Mouse (Mus musculus) ES-E14 (cell line): ENCODE results near the gene Gm9857.

ENCODE experiments used
- CHD2 ChIP-seq: IDR thresholded peaks from 2 replicates; pipeline ENCODE4 v1.6.1; 2014; ENCODE audit warnings: mild to moderate bottlenecking, low read depth, low read length, inconsistent platforms
- HCFC1 ChIP-seq: IDR thresholded peaks from 2 replicates; pipeline ENCODE4 v1.6.1; 2012; ENCODE audit warnings: low read length, inconsistent platforms, borderline replicate concordance; ENCODE audit not compliant: insufficient read depth
- MAFK ChIP-seq: IDR thresholded peaks from 2 replicates; pipeline ENCODE4 v1.6.1; 2014; ENCODE audit warnings: mild to moderate bottlenecking, low read depth, low read length, inconsistent platforms; ENCODE audit not compliant: insufficient read depth
- ZC3H11A ChIP-seq: IDR thresholded peaks from 2 replicates; pipeline ENCODE4 v1.6.1; 2012; ENCODE audit warnings: low read depth, mild to moderate bottlenecking, inconsistent platforms, low read length, borderline replicate concordance
- ZNF384 ChIP-seq: IDR thresholded peaks from 2 replicates; pipeline ENCODE4 v1.6.1; 2012; ENCODE audit warnings: low read depth, low read length, inconsistent platforms

DNA sequence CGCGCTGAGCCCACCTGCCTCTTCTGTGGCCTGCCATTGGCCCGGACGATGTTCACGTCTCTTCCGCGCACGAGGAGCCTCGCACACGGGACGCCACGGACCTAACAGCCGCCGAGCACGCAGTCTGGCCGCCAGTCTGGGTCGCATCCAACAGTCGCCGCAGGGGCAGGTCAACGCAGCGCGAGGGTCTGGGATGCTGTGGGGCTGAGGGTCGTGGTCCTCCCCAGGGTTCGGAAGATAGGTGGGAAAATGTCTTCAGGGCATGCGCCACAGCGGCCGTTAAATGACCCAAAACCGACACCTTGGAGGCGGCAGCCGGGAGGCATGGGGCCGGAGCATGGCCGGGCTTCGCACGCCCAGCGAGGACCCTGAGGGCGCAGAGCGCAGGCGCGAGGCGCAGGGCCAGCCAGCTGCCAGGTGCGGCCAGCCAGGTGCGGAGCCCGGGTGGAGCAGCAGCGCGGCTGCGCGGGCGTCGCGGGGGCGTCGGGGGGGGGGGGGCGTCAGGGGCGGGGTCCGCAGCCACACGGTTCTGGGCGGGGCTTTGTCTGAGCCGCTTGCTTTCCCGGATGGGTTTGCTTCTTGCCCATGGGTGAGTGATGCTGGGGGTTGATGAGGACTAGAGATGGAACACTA lies at the start of gene Gm9857:
- TF ChIP-seq MAFK (no peak), ZC3H11A (no peak), ZNF384 (no peak), HCFC1 (no peak), CHD2 (no peak)
